Mouse (Mus musculus) heart, adult 2 months (tissue): ENCODE measurements around the gene Gabrb3. TPM values are rescaled to one million over a fixed set of nuclear protein-coding genes. Genes with fewer than 3 reads are reported as not detected.

ENCODE experiments used
- DNase-seq, 2 experiments: peaks; one replicate each; pipeline ENCODE4 v3.0.0; 2021
- H3K27ac ChIP-seq: fragments of 200-600 bp; 2 replicates; pipeline ENCODE4 v1.8.1; 2022
- H3K27me3 ChIP-seq: fragments of 200-500 bp; 2 replicates; pipeline ENCODE4 v1.6.1; 2012; ENCODE audit warnings: mild to moderate bottlenecking, low read length, inconsistent platforms, mixed read lengths; ENCODE audit not compliant: control insufficient read depth, insufficient read depth
- H3K36me3 ChIP-seq: fragments of 200-500 bp; 2 replicates; pipeline ENCODE4 v1.6.1; 2012; ENCODE audit warnings: low read length, inconsistent platforms; ENCODE audit not compliant: control insufficient read depth, insufficient read depth
- H3K4me1 ChIP-seq: fragments of 200-500 bp; 2 replicates; pipeline ENCODE4 v1.6.1; 2011; ENCODE audit warnings: low read length; ENCODE audit not compliant: control insufficient read depth, insufficient read depth
- H3K4me3 ChIP-seq: fragments of 200-600 bp; 2 replicates; pipeline ENCODE4 v1.8.1; 2022
- H3K79me2 ChIP-seq: fragments of 200-500 bp; replicated peaks from 2 replicates; pipeline ENCODE4 v1.6.1; 2012; ENCODE audit warnings: mild to moderate bottlenecking, inconsistent platforms, low read length, moderate library complexity, mixed read lengths; ENCODE audit not compliant: control insufficient read depth, insufficient read depth
- H3K9ac ChIP-seq: fragments of 200-500 bp; 2 replicates; pipeline ENCODE4 v1.6.1; 2012; ENCODE audit warnings: low read depth, mild to moderate bottlenecking, control low read depth, inconsistent platforms, low read length, mixed read lengths
- CTCF ChIP-seq: fragments of 200-600 bp; IDR thresholded peaks from 2 replicates; pipeline ENCODE4 v1.8.1; 2022; ENCODE audit warnings: antibody characterized with exemption, mild to moderate bottlenecking, moderate library complexity
- EP300 ChIP-seq: fragments of 200-500 bp; IDR thresholded peaks from 2 replicates; pipeline ENCODE4 v1.6.1; 2011; ENCODE audit warnings: low read depth, low read length, control low read depth; ENCODE audit not compliant: insufficient read depth
- POLR2A ChIP-seq: fragments of 200-500 bp; IDR thresholded peaks from 2 replicates; pipeline ENCODE4 v1.6.1; 2011; ENCODE audit warnings: mild to moderate bottlenecking, low read depth, low read length, control low read depth; ENCODE audit not compliant: insufficient read depth
- WGBS: fragments of 180-500 bp; shearing (Covaris S2); methylation state at CpG from one replicate; pipeline ENCODE4 v1.1.7; 2018; 5-methylcytosine and 5-hydroxymethylcytosine counted together
- intact Hi-C: fragments of 180-260 bp; cut with DNase I; formaldehyde crosslinking; loops from one replicate; pipeline ENCODE4 v1.15.1; 2025
- polyA plus RNA-seq: library from polyadenylated mRNA; depleted of rRNA; stranded (reverse); fragments of >200 nt; gene quantifications from 2 replicates; pipeline ENCODE4 v1.2.3, GENCODE M21; 2012
- total RNA-seq, 2 experiments: library from RNA; stranded (reverse); gene quantifications; 2 replicates each; pipeline ENCODE4 v1.2.3; 2021

Gabrb3 gene
- total and polyA plus RNA-seq, 3 experiments = 0.04 to 0.50 (median 0.37) TPM

- Histone ChIP-seq H3K79me2 (no peaks in the 10 kb centered on the region), H3K27ac (no peak overlapping the region), H3K4me1 (no peaks in the 10 kb centered on the region), H3K27me3 (no peaks in the 10 kb centered on the region), H3K9ac (no peak overlapping the region), H3K36me3 (no peaks in the 10 kb centered on the region), H3K4me3 (no peak overlapping the region)
- WGBS = 71% methylated on average over 4 of the region's 4 CpGs
- DNase-seq = no peak
- intact Hi-C loops = no loop called here
- no peak for TF ChIP-seq CTCF
- TF ChIP-seq POLR2A = no peak
- TF ChIP-seq EP300 = no peak
These were observed 8.3 kb upstream of the Gabrb3 start for GRCm38 (mm10) chr7:57411163-57411562.

GRCm38 (mm10) chr7:57412896-57413295 is 6.6 kb upstream of the Gabrb3 start:
- WGBS = 27% methylated on average over 1 of the region's 1 CpGs
- Histone ChIP-seq H3K36me3 (no peaks in the 10 kb centered on the region), H3K4me3 (no peak overlapping the region), H3K9ac (no peak overlapping the region), H3K79me2 (no peaks in the 10 kb centered on the region), H3K27ac (no peak overlapping the region), H3K4me1 (no peaks in the 10 kb centered on the region), H3K27me3 (no peaks in the 10 kb centered on the region)
- intact Hi-C loops = no loop called here
- TF ChIP-seq EP300 = no peak
- no peak for TF ChIP-seq CTCF
- no peak for TF ChIP-seq POLR2A
- no peak for DNase-seq

GRCm38 (mm10) chr7:57421044-57421443 is 1.6 kb downstream of the Gabrb3 start:
- TF ChIP-seq EP300 (no peak), POLR2A (no peak), CTCF (no peak)

GRCm38 (mm10) chr7:57422675-57423074 is 3.2 kb downstream of the Gabrb3 start:
- no peaks in the 10 kb centered on the region for H3K27me3 ChIP-seq
- no peaks in the 10 kb centered on the region for H3K4me1 ChIP-seq
- no peak overlapping the region for H3K27ac ChIP-seq
- no peak overlapping the region for H3K4me3 ChIP-seq
- no peaks in the 10 kb centered on the region for H3K36me3 ChIP-seq
- intact Hi-C loops = no loop called here
- no peaks in the 10 kb centered on the region for H3K79me2 ChIP-seq
- WGBS = 58% methylated on average over 1 of the region's 1 CpGs
- no peak for TF ChIP-seq EP300
- TF ChIP-seq POLR2A = no peak
- TF ChIP-seq CTCF = no peak
- no peak for DNase-seq
- H3K9ac ChIP-seq = no peak overlapping the region

More at GRCm38 (mm10) chr7:57421044-57421443, 1.6 kb downstream of the Gabrb3 start:
- Histone ChIP-seq H3K4me3 (no peak overlapping the region), H3K36me3 (no peaks in the 10 kb centered on the region), H3K79me2 (no peaks in the 10 kb centered on the region), H3K4me1 (no peaks in the 10 kb centered on the region), H3K27ac (no peak overlapping the region), H3K9ac (no peak overlapping the region), H3K27me3 (no peaks in the 10 kb centered on the region)
- intact Hi-C loops = no loop called here
- no peak for DNase-seq
- WGBS = 62% methylated on average over 1 of the region's 1 CpGs

GRCm38 (mm10) chr7:57448239-57448638 is 28.7 kb downstream of the Gabrb3 start:
- intact Hi-C loops = no loop called here
- 55% methylated on average over 1 of the region's 1 CpGs for WGBS
- H3K27me3 ChIP-seq = no peaks in the 10 kb centered on the region
- H3K27ac ChIP-seq = no peak overlapping the region
- no peak for DNase-seq
- H3K4me1 ChIP-seq = no peaks in the 10 kb centered on the region
- TF ChIP-seq EP300 = no peak
- TF ChIP-seq POLR2A = no peak
- TF ChIP-seq CTCF = no peak
- no peaks in the 10 kb centered on the region for H3K36me3 ChIP-seq
- H3K79me2 ChIP-seq = no peaks in the 10 kb centered on the region
- no peak overlapping the region for H3K9ac ChIP-seq
- no peak overlapping the region for H3K4me3 ChIP-seq

- no peaks in the 10 kb centered on the region for H3K27me3 ChIP-seq
- H3K4me1 ChIP-seq = no peaks in the 10 kb centered on the region
- H3K4me3 ChIP-seq = no peak overlapping the region
- TF ChIP-seq EP300 (no peak), CTCF (no peak), POLR2A (no peak)
- 56% methylated on average over 5 of the region's 5 CpGs for WGBS
- DNase-seq = no peak
- no peaks in the 10 kb centered on the region for H3K79me2 ChIP-seq
- intact Hi-C loops = no loop called here
- H3K27ac ChIP-seq = no peak overlapping the region
- H3K9ac ChIP-seq = no peak overlapping the region
- H3K36me3 ChIP-seq = no peaks in the 10 kb centered on the region
These were observed 40.9 kb downstream of the Gabrb3 start for GRCm38 (mm10) chr7:57460354-57460753.
